Mouse (Mus musculus) liver, embryonic 18 days (tissue): ENCODE measurements around the gene Psapl1. TPM values are rescaled to one million over a fixed set of nuclear protein-coding genes. Genes with fewer than 3 reads are reported as not detected.

Source experiments
- polyA plus RNA-seq: library from polyadenylated mRNA; depleted of rRNA; stranded (reverse); fragments of >200 nt; gene quantifications from 2 replicates; pipeline ENCODE4 v1.2.3, GENCODE M21; 2012; rRNA removed

Gene Psapl1
- polyA plus RNA-seq = not detected in 2 replicates

GRCm38 (mm10) chr5:36203916-36204315 is at the start of gene Psapl1:
TSS of gene Psapl1 (plus strand) at chr5:36204021.

Other genes starting within 250 kb of the Psapl1 start
- 0.57 and 0.61 TPM in 2 replicates for gene Sorcs2, start 194.1 kb downstream of the Psapl1 start, polyA plus RNA-seq